Mouse (Mus musculus): ENCODE results near the gene Rasl2-9. TPM values are rescaled to one million over a fixed set of nuclear protein-coding genes. Genes with fewer than 3 reads are reported as not detected.
"Not testable (repeated sequence)": the region's sequence is repeated elsewhere in the genome, so short reads cannot be mapped to it uniquely, and the experiment has no call there.

The Rasl2-9 gene
- 0.42 and 0.48 TPM in 2 replicates for polyA plus RNA-seq (2012; rRNA removed)

GRCm38 (mm10) chr7:5125549-5126406, at the start of gene Rasl2-9:
Gene Rasl2-9, minus strand, starts transcription at chr7:5125950.
- DNase-seq (ENCODE audit: low read depth, low spot score): peak; percentile 19
- WGBS: 17% methylated on average over 42 of the region's 42 CpGs

DNA sequence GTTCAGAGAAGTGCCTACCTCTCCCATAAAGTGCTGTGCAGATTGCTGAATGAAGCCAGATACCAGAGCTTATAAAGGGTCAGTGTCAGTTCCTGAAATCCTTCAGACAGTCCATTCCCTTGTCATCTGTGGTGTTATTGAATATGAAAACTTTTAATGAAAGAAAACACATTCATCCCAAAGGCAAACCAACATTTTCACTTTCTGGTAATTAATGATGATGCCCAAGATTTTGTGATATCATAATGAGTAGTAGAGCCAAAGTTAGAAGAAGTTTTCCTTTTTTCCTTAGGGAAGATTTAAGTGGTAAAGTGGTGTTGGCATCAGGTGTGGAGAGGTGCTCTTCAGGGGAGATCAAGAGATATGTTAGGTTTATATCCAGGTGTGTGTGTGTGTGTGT, 23.8 kb upstream of the Rasl2-9 start, which contains the start of gene Vmn1r55:
Gene Vmn1r55 (minus strand): TSS at position 101 of the 400 bp plus-strand sequence.
- DNase-seq (ENCODE audit: low read depth, low spot score): not testable (repeated sequence)

DNA sequence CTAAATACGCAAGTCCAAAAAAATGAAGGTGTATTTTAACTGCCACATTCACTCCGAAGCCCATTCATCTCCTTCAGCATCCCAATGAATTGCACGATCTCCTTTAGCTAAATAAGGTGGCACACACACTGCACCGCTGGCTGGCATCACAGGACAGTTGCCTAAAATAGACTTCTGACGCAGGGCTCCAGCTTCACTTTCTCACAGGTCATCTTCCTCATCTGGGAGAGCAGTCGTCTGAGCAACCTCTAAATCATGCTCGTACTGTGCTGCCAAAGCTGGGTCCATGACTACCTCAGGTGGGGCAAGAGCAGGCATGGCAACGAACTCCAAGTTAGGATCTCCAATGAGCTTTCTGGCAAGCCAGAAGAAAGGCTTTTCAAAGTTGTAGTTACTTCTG, 672 bp downstream of the Rasl2-9 start:
- WGBS: 82% methylated on average over 8 of the region's 8 CpGs
- no peak for DNase-seq (ENCODE audit: low read depth, low spot score)

- no peak for DNase-seq (ENCODE audit: low read depth, low spot score)
- 79% methylated on average over 3 of the region's 3 CpGs for WGBS
These were observed 8.9 kb downstream of the Rasl2-9 start, which contains the start of gene Rfpl4 for GRCm38 (mm10) chr7:5116850-5117249. Gene Rfpl4, minus strand, starts transcription at chr7:5116950.

- 19% methylated on average over 3 of the region's 3 CpGs for WGBS
- no peak for DNase-seq (ENCODE audit: low read depth, low spot score)
These were observed 13.0 kb downstream of the Rasl2-9 start for GRCm38 (mm10) chr7:5112701-5113100.

DNA sequence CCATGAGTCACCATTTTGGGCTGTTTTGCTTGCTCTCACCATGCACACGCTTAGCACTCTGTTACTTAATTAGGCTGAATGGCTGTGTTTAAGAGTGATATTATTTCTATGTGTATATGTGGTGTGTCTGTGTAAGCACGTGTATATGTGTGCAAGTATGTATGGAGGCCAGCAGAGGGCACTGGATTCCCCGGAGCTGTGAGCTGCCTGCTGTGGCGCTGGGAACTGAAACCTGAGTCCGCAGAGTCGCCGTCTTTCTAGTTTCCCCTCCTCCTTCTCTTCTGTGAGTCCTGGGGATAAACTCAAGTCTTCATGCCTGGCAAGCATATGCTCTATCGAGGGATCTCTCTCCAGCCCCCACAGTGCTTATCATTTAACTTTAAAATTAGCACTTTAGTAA, 16.4 kb downstream of the Rasl2-9 start:
- DNase-seq (ENCODE audit: low read depth, low spot score): no peak
- 89% methylated on average over 8 of the region's 8 CpGs for WGBS

- 54% methylated on average over 4 of the region's 4 CpGs for WGBS
- DNase-seq (ENCODE audit: low read depth, low spot score): no peak
These were observed 17.5 kb downstream of the Rasl2-9 start for GRCm38 (mm10) chr7:5108272-5108671.

GRCm38 (mm10) chr7:5102564-5102963, 23.2 kb downstream of the Rasl2-9 start:
- 83% methylated on average over 2 of the region's 2 CpGs for WGBS
- no peak for DNase-seq (ENCODE audit: low read depth, low spot score)

- no peak for DNase-seq (ENCODE audit: low read depth, low spot score)
- 83% methylated on average over 10 of the region's 10 CpGs for WGBS
These were observed 24.6 kb downstream of the Rasl2-9 start for GRCm38 (mm10) chr7:5101066-5101663.

- no peak for DNase-seq (ENCODE audit: low read depth, low spot score)
- 39% methylated on average over 3 of the region's 3 CpGs for WGBS
These were observed 26.0 kb downstream of the Rasl2-9 start for GRCm38 (mm10) chr7:5099796-5100195.

GRCm38 (mm10) chr7:5098769-5099168, 27.0 kb downstream of the Rasl2-9 start:
- no peak for DNase-seq (ENCODE audit: low read depth, low spot score)
- 90% methylated on average over 5 of the region's 5 CpGs for WGBS

DNA sequence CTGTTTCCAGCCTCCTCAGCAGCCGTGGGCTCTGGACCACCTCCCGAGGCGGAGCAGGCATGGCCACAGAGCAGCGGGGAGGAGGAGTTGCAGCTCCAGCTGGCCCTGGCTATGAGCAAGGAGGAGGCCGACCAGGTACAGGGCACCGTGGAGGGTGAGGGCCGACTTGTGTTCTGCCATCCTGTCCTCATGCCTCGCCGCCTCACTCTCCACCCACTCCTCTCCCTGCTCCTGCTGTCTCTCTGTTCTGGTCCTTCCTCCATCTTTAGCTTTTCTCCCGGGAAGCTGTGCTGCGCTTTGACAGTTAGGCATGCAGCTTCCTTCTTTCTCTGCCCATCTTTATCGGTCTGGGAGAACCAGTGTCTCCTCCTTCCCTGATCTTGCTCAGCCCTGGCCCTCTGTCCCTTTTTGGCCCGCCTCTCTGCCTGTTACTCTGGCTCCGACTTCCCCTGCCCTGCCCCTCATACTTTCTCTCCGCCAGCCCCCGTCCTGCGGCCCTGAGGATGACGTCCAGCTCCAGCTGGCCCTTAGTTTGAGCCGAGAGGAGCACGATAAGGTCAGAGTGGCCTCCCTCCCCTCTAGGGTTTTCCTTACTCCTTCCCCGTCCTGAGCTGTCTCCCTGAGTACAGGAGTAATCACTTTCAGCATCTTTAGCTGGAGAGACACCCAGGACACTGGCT, 32.8 kb downstream of the Rasl2-9 start:
- DNase-seq (ENCODE audit: low read depth, low spot score): no peak
- 83% methylated on average over 21 of the region's 21 CpGs for WGBS

- WGBS: 64% methylated on average over 6 of the region's 6 CpGs
- no peak for DNase-seq (ENCODE audit: low read depth, low spot score)
These were observed 33.4 kb downstream of the Rasl2-9 start for GRCm38 (mm10) chr7:5092381-5092780.

GRCm38 (mm10) chr7:5091008-5091728, 34.6 kb downstream of the Rasl2-9 start:
- no peak for DNase-seq (ENCODE audit: low read depth, low spot score)
- WGBS: 91% methylated on average over 15 of the region's 15 CpGs

GRCm38 (mm10) chr7:5089853-5090252, 35.9 kb downstream of the Rasl2-9 start:
- 93% methylated on average over 15 of the region's 15 CpGs for WGBS
- DNase-seq (ENCODE audit: low read depth, low spot score): no peak

- DNase-seq (ENCODE audit: low read depth, low spot score): peak; percentile 87
- 23% methylated on average over 4 of the region's 4 CpGs for WGBS
These were observed 37.9 kb downstream of the Rasl2-9 start for GRCm38 (mm10) chr7:5087886-5088285.

DNA sequence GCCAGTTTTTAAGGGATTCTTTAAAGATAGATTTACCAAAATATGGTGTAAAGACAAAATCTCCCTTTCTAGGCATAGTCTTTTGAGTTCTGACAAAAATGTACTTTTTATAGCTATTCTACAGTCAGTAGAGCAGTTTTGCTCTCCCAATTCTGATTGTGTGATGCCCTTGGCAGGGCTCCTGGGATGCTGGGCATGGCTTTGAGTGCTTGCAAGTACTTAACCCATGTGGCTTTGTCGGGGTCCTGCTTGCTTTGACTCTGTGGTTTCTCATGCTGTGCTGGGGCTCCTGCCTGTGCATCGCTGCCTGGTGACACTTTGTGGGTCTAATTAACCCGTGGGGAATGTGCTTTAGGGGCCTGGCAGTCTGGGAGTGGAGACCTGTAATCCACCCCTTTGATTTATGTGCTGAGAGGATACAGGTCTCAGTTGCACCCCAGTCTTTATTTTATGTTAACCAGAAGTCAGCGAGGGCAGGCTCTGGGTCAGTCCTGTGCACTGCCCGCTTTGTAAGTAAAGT, 38.8 kb downstream of the Rasl2-9 start:
- DNase-seq (ENCODE audit: low read depth, low spot score): no peak
- WGBS: 31% methylated on average over 5 of the region's 5 CpGs

DNA sequence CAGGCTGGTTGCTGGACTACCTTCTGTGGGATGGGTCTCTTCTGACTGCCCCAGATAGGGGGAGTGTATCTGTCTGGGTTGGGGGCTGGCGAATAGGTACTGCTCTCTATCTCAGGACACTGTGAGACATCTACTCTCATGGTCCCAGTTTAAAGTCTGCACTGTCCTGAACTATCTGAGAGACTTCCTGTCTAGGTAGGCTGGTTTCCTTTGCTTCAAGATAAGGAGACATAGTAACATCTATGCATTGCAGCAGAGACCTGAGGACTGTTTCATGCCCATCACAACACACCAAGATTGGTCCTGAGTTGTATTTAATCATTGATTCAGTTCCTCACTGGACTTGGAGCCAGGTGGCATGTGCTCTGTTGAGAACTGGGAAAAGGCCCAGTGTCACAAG, 40.2 kb downstream of the Rasl2-9 start:
- 100% methylated on average over 1 of the region's 1 CpGs for WGBS
- DNase-seq (ENCODE audit: low read depth, low spot score): no peak

GRCm38 (mm10) chr7:5083325-5084105, 42.2 kb downstream of the Rasl2-9 start:
- WGBS: 67% methylated on average over 18 of the region's 18 CpGs
- DNase-seq (ENCODE audit: low read depth, low spot score): no peak

Data from large intestine, adult 2 months (tissue).